Mouse (Mus musculus) hindbrain, embryonic 16.5 days (tissue): Measurements from ENCODE around the gene Mff. TPM values are rescaled to one million over a fixed set of nuclear protein-coding genes. Genes with fewer than 3 reads are reported as not detected.

Source experiments
- ATAC-seq: fragments of 200-750 bp; cut with Nextera tagmentation; 2 replicates; pipeline ENCODE4 v1.8.0; 2017; ENCODE audit warnings: moderate TSS enrichment, moderate library complexity
- H3K27ac ChIP-seq: fragments of 300-500 bp; sonication (generic); 2 replicates; pipeline ENCODE4 v1.5.1; 2014; ENCODE audit warnings: low read depth, mild to moderate bottlenecking, control low read depth, low read length, moderate library complexity
- H3K27me3 ChIP-seq: fragments of 300-500 bp; sonication (generic); replicated peaks from 2 replicates; pipeline ENCODE4 v1.6.1; 2014; ENCODE audit warnings: low read length; ENCODE audit not compliant: control insufficient read depth, insufficient read depth
- H3K36me3 ChIP-seq: fragments of 300-500 bp; sonication (generic); 2 replicates; pipeline ENCODE4 v1.6.1; 2014; ENCODE audit warnings: mild to moderate bottlenecking, low read length, moderate library complexity, mixed read lengths; ENCODE audit not compliant: control insufficient read depth, insufficient read depth
- H3K4me1 ChIP-seq: fragments of 300-500 bp; sonication (generic); 2 replicates; pipeline ENCODE4 v1.6.1; 2014; ENCODE audit warnings: low read depth, low read length; ENCODE audit not compliant: control insufficient read depth, insufficient read depth
- H3K4me2 ChIP-seq: fragments of 300-500 bp; sonication (generic); 2 replicates; pipeline ENCODE4 v1.6.1; 2014; ENCODE audit warnings: mild to moderate bottlenecking, low read length, control low read depth, moderate library complexity
- H3K4me3 ChIP-seq: fragments of 300-500 bp; sonication (generic); 2 replicates; pipeline ENCODE4 v1.5.1; 2014; ENCODE audit warnings: mild to moderate bottlenecking, low read length, control low read depth, moderate library complexity
- H3K9ac ChIP-seq: fragments of 300-500 bp; sonication (generic); 2 replicates; pipeline ENCODE4 v1.6.1; 2014; ENCODE audit warnings: low read depth, mild to moderate bottlenecking, control low read depth, low read length, moderate library complexity
- H3K9me3 ChIP-seq: fragments of 300-500 bp; sonication (generic); 2 replicates; pipeline ENCODE4 v1.6.1; 2014; ENCODE audit warnings: mild to moderate bottlenecking, low read length, moderate library complexity; ENCODE audit not compliant: control insufficient read depth
- whole genome bisulfite sequencing: fragments of 180-500 bp; shearing (Covaris S2); extraction: QIAGEN DNeasy Blood & Tissue Kit; methylation state at CpG from one replicate; pipeline ENCODE4 v1.1.7; 2014; 5-methylcytosine and 5-hydroxymethylcytosine counted together
- polyA plus RNA-seq: library from polyadenylated mRNA; unstranded; fragments of >200 nt; fragmentation: Nextera tagmentation; extraction: Ambion mirVana; gene quantifications from 2 replicates; pipeline ENCODE4 v1.2.1, GENCODE M21; 2015

Gene Mff
- polyA plus RNA-seq, 1 experiment from 2014 or later: 427 TPM

DNA sequence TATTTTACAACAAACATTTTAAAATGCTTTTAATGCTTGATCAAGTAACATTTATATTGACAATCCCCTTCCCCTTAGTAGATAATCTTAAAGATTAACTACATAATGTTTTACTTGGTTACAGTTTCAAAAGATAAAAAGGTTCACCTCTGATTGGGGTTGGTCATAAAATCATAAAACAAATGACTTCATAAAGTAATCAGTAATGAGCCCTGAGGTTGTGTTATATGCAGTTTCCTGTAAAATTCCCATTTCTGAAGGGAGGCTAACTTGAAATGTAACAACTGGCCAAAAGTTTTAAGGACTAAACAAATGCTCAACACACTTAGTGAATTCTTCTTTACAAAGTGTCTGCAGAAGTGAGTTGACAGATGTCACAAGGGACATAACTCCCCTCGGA, 41.5 kb downstream of the Mff start:
- Histone ChIP-seq H3K4me3 (no peak overlapping the region), H3K4me2 (no peak overlapping the region), H3K9ac (no peak overlapping the region), H3K9me3 (no peaks in the 10 kb centered on the region), H3K27me3 (no peaks in the 10 kb centered on the region), H3K4me1 (no peaks in the 10 kb centered on the region), H3K27ac (no peak overlapping the region), H3K36me3 (peaks cover 4% of the 10 kb centered on the region; the same call in 1 of the 2 replicates)
- 66% methylated on average over 1 of the region's 1 CpGs for WGBS
- ATAC-seq: no peak

- no peak overlapping the region for H3K4me3 ChIP-seq
- 82% methylated on average over 4 of the region's 4 CpGs for WGBS
- H3K27ac ChIP-seq: no peak overlapping the region
- H3K27me3 ChIP-seq: no peaks in the 10 kb centered on the region
- H3K9ac ChIP-seq: no peak overlapping the region
- H3K9me3 ChIP-seq: no peaks in the 10 kb centered on the region
- ATAC-seq: no peak
- no peak overlapping the region for H3K4me2 ChIP-seq
- no peaks in the 10 kb centered on the region for H3K4me1 ChIP-seq
- H3K36me3 ChIP-seq: peaks cover 4% of the 10 kb centered on the region; the same call in 1 of the 2 replicates
Measured at GRCm38 (mm10) chr1:82766641-82767040, 42.0 kb downstream of the Mff start.

GRCm38 (mm10) chr1:82768269-82768668, 43.6 kb downstream of the Mff start, which contains the start of gene Tm4sf20:
Gene Tm4sf20 (minus strand): TSS chr1:82768461.
- H3K36me3 ChIP-seq: no peaks in the 10 kb centered on the region
- H3K9me3 ChIP-seq: no peaks in the 10 kb centered on the region
- H3K27me3 ChIP-seq: no peaks in the 10 kb centered on the region
- H3K27ac ChIP-seq: no peak within 1 kb of the TSS
- no peak for ATAC-seq
- no peak within 1 kb of the TSS for H3K4me2 ChIP-seq
- H3K4me3 ChIP-seq: no peak within 1 kb of the TSS
- H3K4me1 ChIP-seq: no peaks in the 10 kb centered on the region
- H3K9ac ChIP-seq: no peak within 1 kb of the TSS
- 74% methylated on average over 5 of the region's 5 CpGs for WGBS

DNA sequence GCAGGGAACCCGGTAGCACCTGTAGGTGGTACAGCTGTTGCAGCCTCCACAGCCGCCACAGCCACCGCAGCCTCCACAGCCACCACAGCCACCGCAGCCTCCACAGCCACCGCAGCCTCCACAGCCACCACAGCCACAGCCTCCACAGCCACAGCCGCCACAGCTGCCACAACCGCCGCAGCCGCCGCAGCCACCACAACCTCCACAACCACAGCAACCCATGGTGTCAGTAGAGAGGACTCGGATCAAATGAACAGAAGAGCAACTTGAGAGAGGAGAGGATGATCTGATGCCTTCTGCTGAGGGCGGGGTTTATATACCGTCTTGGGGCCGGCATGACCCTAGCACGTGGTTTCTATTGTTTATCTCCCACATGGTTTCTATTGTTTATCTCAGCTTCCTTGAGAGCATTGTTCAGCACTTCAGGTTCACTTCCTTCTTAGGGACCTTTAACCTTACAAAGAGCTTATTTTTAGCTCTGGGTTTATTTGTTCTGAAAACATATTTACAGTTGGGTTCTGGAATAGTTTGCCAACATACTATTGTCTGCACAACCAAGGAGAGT, 46.4 kb downstream of the Mff start, which contains the start of gene Gm47791:
Gene Gm47791 (minus strand): TSS at position 222 of the 565 bp plus-strand sequence.
- Histone ChIP-seq H3K9ac (no peak within 1 kb of the TSS), H3K9me3 (no peaks in the 10 kb centered on the region), H3K4me1 (no peaks in the 10 kb centered on the region), H3K4me2 (no peak within 1 kb of the TSS), H3K27me3 (no peaks in the 10 kb centered on the region), H3K36me3 (no peaks in the 10 kb centered on the region), H3K4me3 (no peak within 1 kb of the TSS), H3K27ac (no peak within 1 kb of the TSS)
- no peak for ATAC-seq
- WGBS: 86% methylated on average over 14 of the region's 15 CpGs

- no peaks in the 10 kb centered on the region for H3K9me3 ChIP-seq
- no peaks in the 10 kb centered on the region for H3K36me3 ChIP-seq
- no peak for ATAC-seq
- H3K9ac ChIP-seq: no peak overlapping the region
- WGBS: 92% methylated on average over 4 of the region's 4 CpGs
- no peak overlapping the region for H3K27ac ChIP-seq
- H3K4me2 ChIP-seq: no peak overlapping the region
- H3K4me1 ChIP-seq: no peaks in the 10 kb centered on the region
- no peaks in the 10 kb centered on the region for H3K27me3 ChIP-seq
- no peak overlapping the region for H3K4me3 ChIP-seq
Measured at GRCm38 (mm10) chr1:82772428-82772827, 47.7 kb downstream of the Mff start.

GRCm38 (mm10) chr1:82773208-82773607, 48.5 kb downstream of the Mff start:
- WGBS: 69% methylated on average over 5 of the region's 5 CpGs
- Histone ChIP-seq H3K9ac (no peak overlapping the region), H3K4me2 (no peak overlapping the region), H3K4me1 (no peaks in the 10 kb centered on the region), H3K27me3 (no peaks in the 10 kb centered on the region), H3K36me3 (no peaks in the 10 kb centered on the region), H3K9me3 (no peaks in the 10 kb centered on the region), H3K4me3 (no peak overlapping the region), H3K27ac (no peak overlapping the region)
- ATAC-seq: no peak

DNA sequence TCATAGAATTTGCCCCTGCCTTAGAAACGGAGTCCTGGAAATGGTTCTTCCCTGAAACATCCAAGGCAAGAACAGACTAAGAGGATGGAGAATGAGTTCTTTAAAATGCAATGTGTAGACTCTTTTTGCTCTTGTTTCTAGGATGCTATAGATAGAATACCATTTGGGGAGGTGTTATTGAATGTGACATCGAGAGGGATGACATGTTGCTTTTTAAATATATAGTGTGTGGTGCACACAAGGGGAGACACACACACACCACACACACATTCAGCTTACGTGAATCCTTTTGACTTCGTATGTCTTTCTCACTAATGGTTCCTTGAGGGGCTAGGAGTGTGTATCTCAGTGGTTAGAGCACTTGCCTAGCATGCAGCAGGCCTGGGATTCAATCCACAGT, 50.6 kb downstream of the Mff start:
- ATAC-seq: no peak
- Histone ChIP-seq H3K9ac (no peak overlapping the region), H3K36me3 (no peaks in the 10 kb centered on the region), H3K4me1 (no peaks in the 10 kb centered on the region), H3K4me2 (no peak overlapping the region), H3K4me3 (no peak overlapping the region), H3K27me3 (no peaks in the 10 kb centered on the region), H3K27ac (no peak overlapping the region), H3K9me3 (no peaks in the 10 kb centered on the region)
- 95% methylated on average over 4 of the region's 4 CpGs for WGBS

DNA sequence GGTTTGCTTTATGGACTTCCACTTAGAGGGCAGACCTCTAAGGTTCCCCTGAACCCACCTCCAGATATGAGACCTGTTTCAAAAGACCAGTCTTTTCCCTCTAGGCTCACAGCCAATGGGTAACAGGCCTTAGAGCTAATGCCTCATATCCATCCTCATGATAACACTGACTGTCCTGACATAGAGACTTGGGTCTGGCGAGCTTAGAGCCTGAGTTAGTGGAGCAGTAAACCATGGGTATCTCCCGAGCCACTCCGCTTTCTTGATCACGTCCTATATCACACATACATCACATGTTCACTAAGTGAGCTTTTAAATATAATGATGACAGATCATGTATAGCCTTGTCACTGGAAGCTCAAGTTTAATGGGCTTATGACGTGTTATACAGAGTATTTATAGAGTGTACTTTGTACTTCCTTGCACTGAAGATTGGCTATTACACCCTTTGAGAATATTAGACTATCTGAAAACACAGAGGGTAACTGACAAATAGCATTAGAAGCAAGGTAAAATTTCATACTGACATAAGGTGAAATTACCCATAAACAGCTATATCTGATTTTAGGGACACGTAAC, 54.8 kb downstream of the Mff start:
- Histone ChIP-seq H3K4me2 (no peak overlapping the region), H3K9ac (no peak overlapping the region), H3K4me1 (no peaks in the 10 kb centered on the region), H3K36me3 (no peaks in the 10 kb centered on the region), H3K4me3 (no peak overlapping the region), H3K9me3 (no peaks in the 10 kb centered on the region), H3K27me3 (no peaks in the 10 kb centered on the region), H3K27ac (no peak overlapping the region)
- ATAC-seq: no peak
- WGBS: 91% methylated on average over 6 of the region's 6 CpGs

DNA sequence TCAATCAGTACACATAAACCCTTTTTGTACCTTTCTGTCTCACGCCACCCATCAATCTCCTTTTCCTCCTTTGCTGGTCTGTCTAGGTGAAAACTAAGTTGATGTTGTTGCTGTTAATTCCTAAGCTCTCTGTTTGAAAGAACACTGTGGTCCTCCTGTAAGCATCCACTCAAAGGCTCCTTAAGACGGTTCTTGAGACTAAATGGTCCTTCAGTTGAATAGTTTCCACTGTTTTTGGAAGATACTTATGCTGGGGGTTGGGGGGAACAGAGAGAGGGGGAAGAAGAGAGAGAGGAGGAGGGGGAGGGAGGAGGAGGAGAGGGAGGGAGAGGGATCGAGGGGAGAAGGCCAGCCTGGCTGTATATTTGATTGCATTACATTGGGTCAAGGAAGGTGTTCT, 58.9 kb downstream of the Mff start:
- Histone ChIP-seq H3K36me3 (no peaks in the 10 kb centered on the region), H3K4me3 (no peak overlapping the region), H3K9me3 (no peaks in the 10 kb centered on the region), H3K9ac (no peak overlapping the region), H3K4me2 (no peak overlapping the region), H3K27ac (no peak overlapping the region), H3K27me3 (no peaks in the 10 kb centered on the region), H3K4me1 (0 out of 2 replicates have a peak, but pooled peaks cover 2% of the 10 kb centered on the region)
- 83% methylated on average over 3 of the region's 3 CpGs for WGBS
- no peak for ATAC-seq
